Mouse (Mus musculus) ES-E14 (cell line): ENCODE data around the gene Srrm3. TPM values are rescaled to one million over a fixed set of nuclear protein-coding genes. Genes with fewer than 3 reads are reported as not detected.

Source experiments
- DNase-seq: peaks from one replicate; pipeline ENCODE4 v3.0.0-alpha.2; 2013; ENCODE audit warnings: low read depth, low spot score
- H3K27ac ChIP-seq: 2 replicates; pipeline ENCODE4 v1.5.1; 2012; ENCODE audit warnings: low read depth, mild to moderate bottlenecking, low read length, moderate library complexity, mixed read lengths; ENCODE audit not compliant: poor library complexity, insufficient read depth, severe bottlenecking
- H3K36me3 ChIP-seq: 2 replicates; pipeline ENCODE4 v1.6.1; 2012; ENCODE audit warnings: mild to moderate bottlenecking, low read length, moderate library complexity, mixed read lengths; ENCODE audit not compliant: control insufficient read depth, poor library complexity, insufficient read depth, severe bottlenecking
- H3K4me1 ChIP-seq, 2 experiments: fragments of 150-350 bp in 1 of 2; sonication (generic) in 1 of 2; 2 replicates each; pipeline ENCODE4 v1.6.1; 2012; ENCODE audit warnings: low read length in 2 of 2, mild to moderate bottlenecking in 1 of 2, mixed read lengths in 1 of 2; ENCODE audit not compliant: control insufficient read depth in 2 of 2, insufficient read depth in 2 of 2, poor library complexity in 1 of 2
- H3K4me3 ChIP-seq, 2 experiments: fragments of 150-350 bp in 1 of 2; sonication (generic) in 1 of 2; 2 replicates each; pipeline ENCODE4 v1.5.1; 2012; ENCODE audit warnings: low read length in 2 of 2, low read depth in 1 of 2, mild to moderate bottlenecking in 1 of 2, mixed read lengths in 1 of 2; ENCODE audit not compliant: insufficient read depth in 1 of 2, poor library complexity in 1 of 2, severe bottlenecking in 1 of 2
- H3K9ac ChIP-seq: 2 replicates; pipeline ENCODE4 v1.6.1; 2012; ENCODE audit warnings: low read depth, mild to moderate bottlenecking, low read length, mixed read lengths; ENCODE audit not compliant: poor library complexity, insufficient read depth, severe bottlenecking
- H3K9me3 ChIP-seq: fragments of 150-350 bp; sonication (generic); 2 replicates; pipeline ENCODE4 v1.6.1; 2012; ENCODE audit warnings: low read depth, mild to moderate bottlenecking, low read length; ENCODE audit not compliant: control insufficient read depth, insufficient read depth
- CHD2 ChIP-seq: IDR thresholded peaks from 2 replicates; pipeline ENCODE4 v1.6.1; 2014; ENCODE audit warnings: mild to moderate bottlenecking, low read depth, low read length, inconsistent platforms
- HCFC1 ChIP-seq: IDR thresholded peaks from 2 replicates; pipeline ENCODE4 v1.6.1; 2012; ENCODE audit warnings: low read length, inconsistent platforms, borderline replicate concordance; ENCODE audit not compliant: insufficient read depth
- MAFK ChIP-seq: IDR thresholded peaks from 2 replicates; pipeline ENCODE4 v1.6.1; 2014; ENCODE audit warnings: mild to moderate bottlenecking, low read depth, low read length, inconsistent platforms; ENCODE audit not compliant: insufficient read depth
- ZC3H11A ChIP-seq: IDR thresholded peaks from 2 replicates; pipeline ENCODE4 v1.6.1; 2012; ENCODE audit warnings: low read depth, mild to moderate bottlenecking, inconsistent platforms, low read length, borderline replicate concordance
- ZNF384 ChIP-seq: IDR thresholded peaks from 2 replicates; pipeline ENCODE4 v1.6.1; 2012; ENCODE audit warnings: low read depth, low read length, inconsistent platforms
- in situ Hi-C, 2 experiments: fragments of 600-800 bp; cut with MboI; formaldehyde crosslinking; loops; one replicate each; pipeline ENCODE4 v1.15.1; 2025; ENCODE audit warnings: low sequenced_read_pairs in 2 of 2, inconsistent platforms in 1 of 2; ENCODE audit not compliant: unreplicated experiment in 2 of 2
- total RNA-seq: library from RNA; depleted of rRNA; stranded (reverse); fragments of 300-350 nt; gene quantifications from 2 replicates; pipeline ENCODE4 v1.2.3, GENCODE M21; 2012

Srrm3 gene
- total RNA-seq, 1 experiment: 0.18 TPM

DNA sequence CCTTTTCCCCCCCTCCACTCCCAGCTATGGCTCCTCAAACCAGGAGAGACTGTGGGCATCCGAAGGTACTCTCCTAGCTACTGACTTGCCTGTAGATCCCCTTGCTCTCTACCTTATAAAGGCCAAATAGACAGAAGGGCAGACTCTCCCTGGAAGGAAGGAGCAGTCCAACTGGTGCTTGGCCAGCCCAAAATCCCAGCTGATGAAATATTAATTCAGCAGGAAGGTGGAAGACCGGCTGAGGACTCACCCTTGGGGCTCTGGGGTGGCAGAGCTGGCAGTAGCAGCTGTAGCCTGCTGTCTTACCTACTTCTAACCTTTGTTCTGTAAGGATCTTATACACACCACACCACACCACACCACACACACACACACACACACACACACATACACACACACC is 2.0 kb upstream of the Srrm3 start:
- in situ Hi-C loops: no loop called here
- no peak for TF ChIP-seq ZNF384
- no peak for TF ChIP-seq MAFK
- no peak for TF ChIP-seq ZC3H11A
- TF ChIP-seq CHD2: no peak
- no peak for TF ChIP-seq HCFC1
- Histone ChIP-seq H3K4me1 (peaks cover 4 to 26% of the 10 kb centered on the region in 2 experiments), H3K36me3 (no peaks in the 10 kb centered on the region), H3K4me3 (no peak overlapping the region), H3K9ac (no peak overlapping the region), H3K27ac (no peak overlapping the region), H3K9me3 (no peaks in the 10 kb centered on the region)
- DNase-seq: no peak

DNA sequence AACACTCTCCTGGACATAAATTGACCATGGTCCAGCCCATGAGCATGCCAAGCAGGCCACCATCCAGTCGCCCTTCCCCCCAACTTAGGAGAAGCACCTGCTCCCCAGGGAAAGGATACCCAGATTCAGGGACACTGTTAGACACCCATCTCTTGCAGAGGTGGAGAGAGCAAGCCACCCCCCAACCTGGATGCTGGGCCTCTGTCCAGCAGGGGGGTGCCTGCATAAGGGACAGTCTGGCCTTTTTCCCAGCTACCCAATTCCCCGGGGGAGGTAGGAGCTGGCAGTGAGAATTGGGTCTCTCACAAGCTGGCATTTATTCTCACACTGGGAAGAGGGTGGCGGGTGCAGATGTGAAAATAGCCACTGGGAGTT is 560 bp downstream of the Srrm3 start:
- TF ChIP-seq CHD2 (no peak), HCFC1 (no peak), ZC3H11A (no peak), MAFK (no peak), ZNF384 (no peak)
- Histone ChIP-seq H3K9me3 (no peaks in the 10 kb centered on the region), H3K4me3 (no peak overlapping the region), H3K36me3 (no peaks in the 10 kb centered on the region), H3K9ac (no peak overlapping the region), H3K4me1 (peaks cover 2 to 10% of the 10 kb centered on the region in 2 experiments; a peak in 3 of 4 replicates), H3K27ac (no peak overlapping the region)
- no peak for DNase-seq
- in situ Hi-C loops: no loop called here

DNA sequence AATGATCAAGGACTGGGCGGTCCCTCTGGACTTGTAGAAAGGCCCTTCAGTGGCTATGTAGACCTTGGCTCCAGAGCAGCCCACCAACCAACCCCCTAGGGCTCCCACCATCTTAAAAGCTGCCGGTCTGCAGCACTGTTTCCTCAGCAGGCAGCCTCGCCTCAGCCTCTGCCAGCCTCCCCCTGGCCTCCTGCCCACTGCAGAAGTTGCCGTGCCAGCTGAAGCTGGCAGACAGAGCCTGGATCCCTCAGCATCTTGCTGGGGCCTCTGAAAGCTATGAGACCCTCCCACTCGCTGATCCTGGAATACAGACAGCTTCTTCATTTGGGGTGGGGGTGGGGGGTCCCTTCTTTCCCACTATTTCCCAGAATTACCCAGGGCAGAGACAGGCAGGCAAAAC is 6.3 kb downstream of the Srrm3 start:
- in situ Hi-C loops: no loop called here
- no peak for DNase-seq
- no peaks in the 10 kb centered on the region for H3K9me3 ChIP-seq
- H3K4me3 ChIP-seq: no peak overlapping the region
- TF ChIP-seq HCFC1: no peak
- no peak for TF ChIP-seq ZC3H11A
- no peak for TF ChIP-seq MAFK
- H3K4me1 ChIP-seq: no peaks in the 10 kb centered on the region
- H3K36me3 ChIP-seq: no peaks in the 10 kb centered on the region
- no peak overlapping the region for H3K9ac ChIP-seq
- no peak overlapping the region for H3K27ac ChIP-seq

DNA sequence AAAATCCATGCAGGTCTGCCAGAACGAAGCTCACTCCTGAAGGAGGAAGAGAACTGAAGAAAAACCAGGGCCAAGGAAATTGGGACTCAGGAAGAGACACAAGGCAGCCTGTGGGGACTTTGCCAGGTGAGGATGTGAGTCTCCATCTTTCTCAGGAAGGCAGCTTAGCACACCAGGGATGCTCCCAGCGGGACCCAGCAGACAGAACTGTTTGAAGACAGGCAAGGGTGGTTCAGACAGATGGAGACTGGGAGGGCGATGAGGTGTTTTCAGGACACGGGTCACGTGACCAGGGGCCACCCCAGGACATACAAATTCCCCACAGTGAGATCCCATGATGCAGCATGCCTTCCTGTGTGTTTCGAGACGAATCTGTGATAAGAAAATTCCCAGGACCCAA is 11.8 kb downstream of the Srrm3 start:
- H3K27ac ChIP-seq: no peak overlapping the region
- no peak overlapping the region for H3K4me3 ChIP-seq
- no peak overlapping the region for H3K9ac ChIP-seq
- no peaks in the 10 kb centered on the region for H3K36me3 ChIP-seq
- H3K4me1 ChIP-seq: no peaks in the 10 kb centered on the region
- no peak for TF ChIP-seq MAFK
- TF ChIP-seq HCFC1: no peak
- TF ChIP-seq ZNF384: no peak
- no peak for TF ChIP-seq CHD2
- TF ChIP-seq ZC3H11A: no peak
- no peak for DNase-seq
- no peaks in the 10 kb centered on the region for H3K9me3 ChIP-seq
- in situ Hi-C loops: no loop called here

DNA sequence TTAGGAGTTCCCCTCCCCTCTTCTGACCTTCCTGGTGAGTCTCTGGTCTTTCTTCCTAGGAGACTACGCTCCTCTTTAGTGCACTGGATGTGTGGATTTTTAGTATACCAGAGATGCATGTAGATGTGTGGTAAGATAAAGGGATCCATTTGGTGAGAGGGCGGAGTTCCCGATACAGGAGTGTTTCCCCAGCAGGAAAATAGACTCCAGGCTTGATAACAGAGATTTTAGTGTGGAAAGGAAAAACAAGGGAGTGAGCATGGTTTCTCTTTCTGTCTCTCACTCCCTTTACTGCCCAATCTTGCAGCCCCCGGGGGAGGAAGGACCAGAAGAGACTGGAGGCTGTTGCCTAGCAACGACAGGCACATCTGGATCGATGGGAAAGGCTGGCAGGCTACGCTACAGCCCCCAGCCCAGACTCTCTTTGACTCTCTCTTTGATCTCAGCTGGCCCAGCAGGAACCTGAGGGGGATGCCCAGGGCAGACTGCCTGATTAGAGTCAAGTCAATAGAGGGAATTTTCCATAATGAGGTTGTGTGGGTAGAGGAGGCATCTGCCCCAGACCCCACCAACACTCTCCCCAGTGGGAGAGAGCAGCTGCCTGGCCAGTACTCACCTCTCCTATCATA is 15.7 kb downstream of the Srrm3 start:
- H3K9ac ChIP-seq: no peak overlapping the region
- H3K36me3 ChIP-seq: no peaks in the 10 kb centered on the region
- TF ChIP-seq MAFK (no peak), CHD2 (no peak), HCFC1 (no peak)
- in situ Hi-C loops: no loop called here
- peaks cover 0 to 2% of the 10 kb centered on the region in 2 experiments; a peak in 2 of 4 replicates for H3K4me1 ChIP-seq
- H3K9me3 ChIP-seq: no peaks in the 10 kb centered on the region
- H3K4me3 ChIP-seq: no peak overlapping the region
- DNase-seq: no peak
- H3K27ac ChIP-seq: no peak overlapping the region
